Mouse (Mus musculus) adrenal gland, adult 18-20 months (tissue): ENCODE results near the gene Phlpp1. TPM values are rescaled to one million over a fixed set of nuclear protein-coding genes. Genes with fewer than 3 reads are reported as not detected.

Source experiments
- total RNA-seq, 2 experiments: library from RNA; stranded (reverse); gene quantifications; 1 replicate in 1 of 2; 2 replicates in 1 of 2; pipeline ENCODE4 v1.2.3; 2021

Gene Phlpp1
- total RNA-seq, 2 experiments from 2014 or later: 13.2 to 17.3 TPM

Other genes with a start within 250 kb of the Phlpp1 start
- gene Zcchc2, start 181.3 kb upstream of the Phlpp1 start, total RNA-seq: 10 to 100 TPM; 19.4 to 20.3 TPM